Mouse (Mus musculus): ENCODE measurements around the gene Ifitm5. TPM values are rescaled to one million over a fixed set of nuclear protein-coding genes. Genes with fewer than 3 reads are reported as not detected.
A peak's percentile ranks its signal among the peaks of the same experiment; 100 is the strongest.

The Ifitm5 gene
- polyA plus RNA-seq, 1 experiment: 0.81 TPM

DNA sequence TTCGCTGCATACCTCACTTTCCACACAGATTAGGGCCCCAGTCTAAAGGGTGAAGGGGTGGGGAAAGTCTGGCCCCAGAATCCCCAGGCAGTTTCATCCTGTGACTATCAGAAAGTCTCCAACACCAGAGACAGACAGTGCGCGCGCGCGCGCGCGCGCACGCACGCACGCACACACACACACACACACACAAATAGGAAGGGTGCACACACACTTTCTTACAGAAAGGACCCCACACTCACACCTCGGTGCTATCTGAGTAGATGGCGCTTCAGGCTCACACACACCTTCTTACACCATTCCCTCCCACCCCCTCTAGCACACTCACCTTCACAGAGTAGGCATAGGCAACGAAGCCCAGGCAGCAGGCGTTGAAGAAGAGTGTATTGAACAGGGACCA, 5.3 kb upstream of the Ifitm5 start:
- H3K27ac ChIP-seq (ENCODE audit: control insufficient read depth, insufficient read depth, low read length): no peak overlapping the region
- 3% methylated on average over 17 of the region's 17 CpGs for WGBS

DNA sequence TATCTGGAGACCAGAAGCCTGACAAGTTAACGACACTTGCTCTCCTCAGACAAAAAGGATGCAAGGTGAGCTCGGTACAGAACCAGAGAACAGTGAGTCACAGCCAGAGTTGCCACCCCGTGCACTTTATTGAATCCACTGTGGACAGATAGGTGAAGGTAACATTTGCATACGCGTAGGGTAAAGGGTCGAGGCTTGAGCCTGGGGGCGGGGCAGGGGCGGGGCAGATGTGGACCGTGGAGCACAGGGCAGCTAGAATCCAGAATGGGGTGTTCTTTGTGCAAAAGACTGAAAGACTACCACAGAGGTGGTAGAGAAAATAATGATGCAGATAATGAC, 4.6 kb upstream of the Ifitm5 start:
- WGBS: 10% methylated on average over 9 of the region's 9 CpGs
- no peak for DNase-seq
- H3K36me3 ChIP-seq (ENCODE audit: control insufficient read depth, insufficient read depth, low read length): no peaks in the 10 kb centered on the region
- no peak overlapping the region for H3K4me3 ChIP-seq (ENCODE audit: control insufficient read depth, insufficient read depth, low read length)
- no peak for TF ChIP-seq CTCF (IDR thresholded peaks at IDR 0.05; ENCODE audit: borderline replicate concordance, control insufficient read depth, extremely low read depth, insufficient read depth, low read length, poor library complexity)
- H3K4me1 ChIP-seq (replicated peaks; ENCODE audit: control insufficient read depth, insufficient read depth, low read length): peaks cover 16% of the 10 kb centered on the region; the same call in 1 of the 2 replicates
- H3K27ac ChIP-seq (ENCODE audit: control insufficient read depth, insufficient read depth, low read length): no peak overlapping the region
- H3K27me3 ChIP-seq (ENCODE audit: control insufficient read depth, insufficient read depth, low read length): no peaks in the 10 kb centered on the region

More for the DNA sequence above, 5.3 kb upstream of the Ifitm5 start:
- Histone ChIP-seq H3K36me3 (ENCODE audit: control insufficient read depth, insufficient read depth, low read length) (no peaks in the 10 kb centered on the region), H3K27me3 (ENCODE audit: control insufficient read depth, insufficient read depth, low read length) (no peaks in the 10 kb centered on the region), H3K4me3 (ENCODE audit: control insufficient read depth, insufficient read depth, low read length) (peak overlapping the region; percentile 11), H3K4me1 (replicated peaks; ENCODE audit: control insufficient read depth, insufficient read depth, low read length) (peaks cover 16% of the 10 kb centered on the region; the same call in 1 of the 2 replicates)
- no peak for DNase-seq
- no peak for TF ChIP-seq CTCF (IDR thresholded peaks at IDR 0.05; ENCODE audit: borderline replicate concordance, control insufficient read depth, extremely low read depth, insufficient read depth, low read length, poor library complexity)
- no peak for TF ChIP-seq POLR2A (IDR thresholded peaks at IDR 0.05; ENCODE audit: control insufficient read depth, extremely low read depth, insufficient read depth, low read length, poor library complexity)

DNA sequence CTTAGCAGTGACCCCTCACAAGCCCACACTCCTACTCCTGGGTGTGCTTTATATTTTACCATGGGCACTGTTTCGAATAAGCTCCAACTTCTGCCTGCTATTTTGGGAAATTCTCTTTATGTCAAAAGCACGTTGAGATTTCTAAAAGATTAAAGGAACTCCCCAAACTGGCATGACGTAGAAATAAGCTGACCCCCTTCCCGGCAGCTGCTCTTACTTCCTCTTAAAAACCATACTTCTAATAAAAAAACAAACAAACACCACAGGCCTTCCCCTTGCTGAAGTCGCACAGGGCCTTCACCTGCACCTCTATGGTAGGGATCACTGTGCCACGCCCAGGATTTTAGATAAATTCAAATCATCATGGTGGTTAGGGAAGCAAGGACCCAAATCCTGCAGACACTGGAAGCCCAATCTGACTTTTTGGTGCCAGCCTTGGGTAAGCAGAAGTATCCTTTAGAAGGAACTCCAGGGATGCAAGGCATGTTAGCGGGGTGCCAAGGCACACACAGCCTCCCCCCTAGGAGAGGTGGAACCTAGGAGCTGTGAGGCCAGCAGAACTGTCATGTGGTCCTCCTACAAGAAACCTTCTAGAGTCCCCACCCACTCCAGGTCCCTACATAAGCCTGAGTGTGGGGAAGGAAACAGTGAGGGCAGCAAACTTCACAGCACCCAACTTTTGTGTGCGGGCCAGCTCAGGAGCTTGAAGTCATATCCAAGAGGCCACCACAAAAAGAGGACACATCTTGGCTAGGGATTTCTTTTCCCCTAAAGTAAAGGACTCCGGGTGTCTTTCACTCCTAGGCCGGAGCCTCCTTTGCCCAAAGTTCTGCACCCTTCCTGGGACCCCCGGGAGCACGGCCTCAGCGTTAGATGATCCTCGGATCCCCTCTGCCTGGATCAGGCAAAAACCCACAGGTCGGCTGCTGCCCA, 4.0 kb upstream of the Ifitm5 start:
- Histone ChIP-seq H3K27me3 (ENCODE audit: control insufficient read depth, insufficient read depth, low read length) (no peaks in the 10 kb centered on the region), H3K4me1 (replicated peaks; ENCODE audit: control insufficient read depth, insufficient read depth, low read length) (peaks cover 16% of the 10 kb centered on the region; the same call in 1 of the 2 replicates), H3K4me3 (ENCODE audit: control insufficient read depth, insufficient read depth, low read length) (no peak overlapping the region), H3K36me3 (ENCODE audit: control insufficient read depth, insufficient read depth, low read length) (no peaks in the 10 kb centered on the region), H3K27ac (ENCODE audit: control insufficient read depth, insufficient read depth, low read length) (no peak overlapping the region)
- TF ChIP-seq CTCF (IDR thresholded peaks at IDR 0.05; ENCODE audit: borderline replicate concordance, control insufficient read depth, extremely low read depth, insufficient read depth, low read length, poor library complexity): no peak
- TF ChIP-seq POLR2A (IDR thresholded peaks at IDR 0.05; ENCODE audit: control insufficient read depth, extremely low read depth, insufficient read depth, low read length, poor library complexity): no peak
- DNase-seq: no peak
- WGBS: 25% methylated on average over 15 of the region's 15 CpGs

DNA sequence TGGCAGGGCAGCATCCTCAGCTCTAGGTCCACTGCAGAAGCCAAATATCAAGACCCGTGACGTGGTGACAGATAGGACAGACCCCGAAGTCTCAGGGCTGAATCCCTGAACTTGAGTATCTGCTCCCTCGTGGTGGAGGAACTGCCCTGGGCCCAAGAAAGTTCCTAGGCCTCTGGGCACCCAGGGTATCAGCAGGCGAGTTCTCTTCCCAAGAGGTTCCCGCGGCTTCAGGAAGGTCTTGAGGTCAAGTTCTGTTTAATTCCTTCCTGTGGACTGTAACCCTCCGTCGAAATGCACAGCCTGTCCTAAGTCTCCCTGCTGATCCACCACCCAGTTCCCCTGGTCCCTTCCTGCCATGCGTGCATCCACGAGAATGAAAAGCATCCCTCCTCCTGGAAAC, 3.0 kb upstream of the Ifitm5 start:
- H3K4me3 ChIP-seq (ENCODE audit: control insufficient read depth, insufficient read depth, low read length): no peak overlapping the region
- 81% methylated on average over 11 of the region's 11 CpGs for WGBS
- no peak for DNase-seq

DNA sequence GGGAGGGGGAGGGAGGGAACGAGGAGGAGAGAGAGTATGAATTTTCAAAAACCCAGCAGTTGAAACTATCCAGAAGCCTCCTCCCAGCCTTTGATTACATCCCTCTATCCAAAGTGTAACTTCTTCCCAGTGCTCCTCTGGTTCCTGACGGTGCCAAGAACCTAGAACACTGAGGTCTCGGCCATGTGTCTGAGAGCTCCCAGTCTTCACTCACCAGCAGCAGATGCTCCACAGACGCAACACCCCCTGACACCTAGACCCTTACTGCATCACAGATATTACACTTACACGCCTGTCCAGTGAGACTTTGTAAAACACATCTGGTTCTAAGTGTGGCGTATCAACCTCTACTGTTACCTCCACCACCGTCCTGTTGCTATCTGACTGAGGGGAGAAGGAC, 2.4 kb upstream of the Ifitm5 start:
- no peak for TF ChIP-seq POLR2A (IDR thresholded peaks at IDR 0.05; ENCODE audit: control insufficient read depth, extremely low read depth, insufficient read depth, low read length, poor library complexity)
- TF ChIP-seq CTCF (IDR thresholded peaks at IDR 0.05; ENCODE audit: borderline replicate concordance, control insufficient read depth, extremely low read depth, insufficient read depth, low read length, poor library complexity): no peak
- WGBS: 87% methylated on average over 7 of the region's 7 CpGs
- no peak for DNase-seq

More for the DNA sequence above, 3.0 kb upstream of the Ifitm5 start:
- no peaks in the 10 kb centered on the region for H3K36me3 ChIP-seq (ENCODE audit: control insufficient read depth, insufficient read depth, low read length)
- TF ChIP-seq CTCF (IDR thresholded peaks at IDR 0.05; ENCODE audit: borderline replicate concordance, control insufficient read depth, extremely low read depth, insufficient read depth, low read length, poor library complexity) (no peak), POLR2A (IDR thresholded peaks at IDR 0.05; ENCODE audit: control insufficient read depth, extremely low read depth, insufficient read depth, low read length, poor library complexity) (no peak)
- no peak overlapping the region for H3K27ac ChIP-seq (ENCODE audit: control insufficient read depth, insufficient read depth, low read length)
- peaks cover 16% of the 10 kb centered on the region; the same call in 1 of the 2 replicates for H3K4me1 ChIP-seq (replicated peaks; ENCODE audit: control insufficient read depth, insufficient read depth, low read length)
- no peaks in the 10 kb centered on the region for H3K27me3 ChIP-seq (ENCODE audit: control insufficient read depth, insufficient read depth, low read length)

DNA sequence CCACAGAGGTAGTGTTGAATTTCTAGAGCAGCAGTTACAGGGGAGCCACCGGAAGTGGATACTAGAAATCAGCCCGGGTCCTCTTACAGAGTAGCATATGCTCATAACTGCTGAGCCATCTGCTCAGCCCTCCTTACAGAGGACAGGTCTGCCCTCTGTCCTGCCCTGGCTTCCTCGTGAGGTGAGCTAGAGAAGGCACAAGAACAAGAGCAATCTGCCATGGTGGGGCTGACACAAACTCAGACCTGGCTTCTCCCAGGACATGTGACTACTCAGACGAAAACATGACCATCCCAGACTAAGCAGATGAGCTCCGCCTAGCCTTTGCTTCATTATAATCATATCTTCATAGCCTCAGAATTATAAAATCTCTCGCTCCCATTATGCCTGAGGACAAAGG, 1.7 kb upstream of the Ifitm5 start:
- Histone ChIP-seq H3K27ac (ENCODE audit: control insufficient read depth, insufficient read depth, low read length) (no peak overlapping the region), H3K36me3 (ENCODE audit: control insufficient read depth, insufficient read depth, low read length) (no peaks in the 10 kb centered on the region), H3K4me3 (ENCODE audit: control insufficient read depth, insufficient read depth, low read length) (no peak overlapping the region), H3K27me3 (ENCODE audit: control insufficient read depth, insufficient read depth, low read length) (no peaks in the 10 kb centered on the region), H3K4me1 (replicated peaks; ENCODE audit: control insufficient read depth, insufficient read depth, low read length) (peaks cover 24% of the 10 kb centered on the region)
- TF ChIP-seq CTCF (IDR thresholded peaks at IDR 0.05; ENCODE audit: borderline replicate concordance, control insufficient read depth, extremely low read depth, insufficient read depth, low read length, poor library complexity) (no peak), POLR2A (IDR thresholded peaks at IDR 0.05; ENCODE audit: control insufficient read depth, extremely low read depth, insufficient read depth, low read length, poor library complexity) (no peak)
- DNase-seq: no peak
- WGBS: 76% methylated on average over 6 of the region's 6 CpGs

More for the DNA sequence above, 2.4 kb upstream of the Ifitm5 start:
- Histone ChIP-seq H3K4me1 (replicated peaks; ENCODE audit: control insufficient read depth, insufficient read depth, low read length) (peaks cover 17% of the 10 kb centered on the region; the same call in 1 of the 2 replicates), H3K4me3 (ENCODE audit: control insufficient read depth, insufficient read depth, low read length) (no peak overlapping the region), H3K27ac (ENCODE audit: control insufficient read depth, insufficient read depth, low read length) (no peak overlapping the region), H3K27me3 (ENCODE audit: control insufficient read depth, insufficient read depth, low read length) (no peaks in the 10 kb centered on the region), H3K36me3 (ENCODE audit: control insufficient read depth, insufficient read depth, low read length) (no peaks in the 10 kb centered on the region)
